ENCODE assay signal across 8 mouse cellular contexts in genomic region chr12:4208405-4209133, GRCm38 (mm10). TPM values are rescaled to one million over a fixed set of nuclear protein-coding genes. Genes with fewer than 3 reads are reported as not detected.
DNase-seq lines count a peak whose midpoint lies in the region; ATAC-seq and TF ChIP-seq lines count a peak whose summit lies in the region.

No protein-coding gene starts in this region.

- H3K4me3 ChIP-seq in forebrain, embryonic 14.5 days (ENCODE audit: low read depth, low read length), result no peak overlapping the region
- H3K4me3 ChIP-seq in forebrain, embryonic 12.5 days (replicated peaks), result no peak overlapping the region
- H3K4me3 ChIP-seq in cerebellum, adult 2 months (replicated peaks; ENCODE audit: insufficient read depth, low read depth, low read length), result no peak overlapping the region
- H3K4me3 ChIP-seq in macrophage (ENCODE audit: inconsistent target), result no peak overlapping the region

- no peaks in the 10 kb centered on the region for H3K4me1 ChIP-seq in forebrain, embryonic 14.5 days (ENCODE audit: control insufficient read depth, insufficient read depth, low read length)
- no peaks in the 10 kb centered on the region for H3K4me1 ChIP-seq in forebrain, embryonic 12.5 days
- no peaks in the 10 kb centered on the region for H3K4me1 ChIP-seq in cerebellum, adult 2 months (ENCODE audit: control insufficient read depth, insufficient read depth, low read length)

- peak; percentile 67 for DNase-seq in forebrain, embryonic 14.5 days (ENCODE audit: low spot score)
- DNase-seq in CD4-positive, CD25-positive, alpha-beta regulatory T cell, adult 2 months (ENCODE audit: low read depth, low spot score), result peak; percentile 64
- peak; percentile 55 to 65 for DNase-seq in cerebellum, adult 2 months
- peak; percentile 60 for DNase-seq in heart, adult 8-10 months (ENCODE audit: low spot score)
- DNase-seq in layer of hippocampus, adult 9-10 months (ENCODE audit: low spot score), result peak; percentile 66
- peak; percentile 78 for DNase-seq in splenic B cell, adult 2 months (ENCODE audit: low read depth, low spot score)

- no peaks in the 10 kb centered on the region for H3K9me3 ChIP-seq in forebrain, embryonic 14.5 days (replicated peaks; ENCODE audit: control insufficient read depth, low read length)
- H3K9me3 ChIP-seq in forebrain, embryonic 12.5 days, result no peaks in the 10 kb centered on the region

- no peak overlapping the region for H3K9ac ChIP-seq in forebrain, embryonic 14.5 days (ENCODE audit: low read length)
- H3K9ac ChIP-seq in forebrain, embryonic 12.5 days, result no peak overlapping the region

- TF ChIP-seq POLR2A in cerebellum, adult 2 months (IDR thresholded peaks at IDR 0.05; ENCODE audit: borderline replicate concordance, insufficient read depth, low read length), result no peak

- no peak overlapping the region for H3K4me2 ChIP-seq in forebrain, embryonic 14.5 days (ENCODE audit: low read length)
- H3K4me2 ChIP-seq in forebrain, embryonic 12.5 days, result no peak overlapping the region

- H3K27me3 ChIP-seq in forebrain, embryonic 14.5 days (replicated peaks; ENCODE audit: control insufficient read depth, insufficient read depth, low read length), result no peaks in the 10 kb centered on the region
- no peaks in the 10 kb centered on the region for H3K27me3 ChIP-seq in forebrain, embryonic 12.5 days
- H3K27me3 ChIP-seq in cerebellum, adult 2 months (ENCODE audit: control insufficient read depth, insufficient read depth, low read length), result no peaks in the 10 kb centered on the region
- no peaks in the 10 kb centered on the region for H3K27me3 ChIP-seq in splenic B cell, adult 2 months (ENCODE audit: control insufficient read depth, insufficient read depth, low read length, poor library complexity, severe bottlenecking)

- no peak overlapping the region for H3K27ac ChIP-seq in forebrain, embryonic 14.5 days (ENCODE audit: low read depth, low read length)
- H3K27ac ChIP-seq in forebrain, embryonic 12.5 days, result no peak overlapping the region
- no peak overlapping the region for H3K27ac ChIP-seq in cerebellum, adult 2 months (ENCODE audit: insufficient read depth, low read length)
- peak overlapping the region; percentile 55 for H3K27ac ChIP-seq in macrophage

- ATAC-seq in forebrain, embryonic 14.5 days, result peak; percentile 32; the same call in 1 of the 2 replicates
- ATAC-seq in forebrain, embryonic 12.5 days (ENCODE audit: low FRiP score), result no peak

- 79% methylated on average over 15 of the region's 15 CpGs for WGBS in forebrain, embryonic 14.5 days
- WGBS in forebrain, embryonic 12.5 days, result 75% methylated on average over 15 of the region's 15 CpGs
- 70% methylated on average over 15 of the region's 15 CpGs for WGBS in cerebellum, adult 2 months
- 46% methylated on average over 12 of the region's 15 CpGs for WGBS in macrophage (ENCODE audit: missing documents)

- peaks cover 66% of the 10 kb centered on the region for H3K36me3 ChIP-seq in forebrain, embryonic 14.5 days (ENCODE audit: control insufficient read depth, insufficient read depth, low read length)
- H3K36me3 ChIP-seq in forebrain, embryonic 12.5 days (replicated peaks), result peaks cover 61% of the 10 kb centered on the region
- H3K36me3 ChIP-seq in macrophage (ENCODE audit: inconsistent target), result peaks cover 22% of the 10 kb centered on the region
- H3K36me3 ChIP-seq in splenic B cell, adult 2 months (ENCODE audit: control insufficient read depth, insufficient read depth, low read length, poor library complexity, severe bottlenecking), result peaks cover 2% of the 10 kb centered on the region

- TF ChIP-seq CTCF in cerebellum, adult 2 months (IDR thresholded peaks at IDR 0.05; ENCODE audit: borderline replicate concordance, insufficient read depth, low read depth, low read length), result peak; percentile 59; the same call in 1 of the 2 replicates

- no peaks in the 10 kb centered on the region for H3K79me2 ChIP-seq in macrophage (ENCODE audit: inconsistent target)

RNA-seq across cellular contexts. Expression of gene Ptrhd1, which starts 25.3 kb away (rescaled TPM):
- polyA plus RNA-seq in forebrain, embryonic 14.5 days (2014; fragmentation: Nextera tagmentation; extraction: Ambion mirVana), result 5.7 and 6.2 TPM in 2 replicates
- polyA plus RNA-seq in forebrain, embryonic 12.5 days (2016; fragmentation: Nextera tagmentation; extraction: Ambion mirVana), result 5.4 and 5.7 TPM in 2 replicates
- polyA plus RNA-seq in cerebellum, adult 2 months (2012; rRNA removed), result 6.3 and 6.7 TPM in 2 replicates
- total RNA-seq in heart, adult 8-10 months (2022), result 1 to 10 TPM; 3.1 to 4.8 (median 4.4) TPM
- 1 to 10 TPM in 16 of 26 experiments, under 1 TPM in 10; 0.34 to 4.1 (median 1.2) TPM for total RNA-seq in macrophage (2018; cell fraction: chromatin; rRNA removed)
- total RNA-seq in macrophage (2018; cell fraction: cytosol; rRNA removed), result 1 to 10 TPM; 3.7 to 7.4 (median 4.9) TPM
- 1 to 10 TPM; 1.2 to 7.0 (median 2.8) TPM for total RNA-seq in macrophage (2018; cell fraction: nucleus; rRNA removed)
- polyA plus RNA-seq in macrophage (2018), result 5.1 to 6.0 TPM (median 5.4 TPM) in 3 replicates

RNA-seq across cellular contexts. Expression of gene Cenpo, which starts 25.5 kb away (rescaled TPM):
- 8.9 and 11.0 TPM in 2 replicates for polyA plus RNA-seq in forebrain, embryonic 14.5 days (2014; fragmentation: Nextera tagmentation; extraction: Ambion mirVana)
- polyA plus RNA-seq in forebrain, embryonic 12.5 days (2016; fragmentation: Nextera tagmentation; extraction: Ambion mirVana), result 16.3 and 17.7 TPM in 2 replicates
- 10.4 and 11.3 TPM in 2 replicates for polyA plus RNA-seq in cerebellum, adult 2 months (2012; rRNA removed)
- total RNA-seq in heart, adult 8-10 months (2022), result 1 to 10 TPM; 1.6 to 3.3 (median 2.5) TPM
- total RNA-seq in macrophage (2018; cell fraction: chromatin; rRNA removed), result 10 to 100 TPM in 22 of 26 experiments, 1 to 10 TPM in 4; 2.3 to 73.5 (median 36.3) TPM
- total RNA-seq in macrophage (2018; cell fraction: cytosol; rRNA removed), result 10 to 100 TPM in 7 of 26 experiments, 1 to 10 TPM in 19; 2.4 to 12.9 (median 8.9) TPM
- 10 to 100 TPM in 19 of 26 experiments, 1 to 10 TPM in 7; 5.2 to 51.5 (median 24.2) TPM for total RNA-seq in macrophage (2018; cell fraction: nucleus; rRNA removed)
- 9.6 to 13.6 TPM (median 10.3 TPM) in 3 replicates for polyA plus RNA-seq in macrophage (2018)
